Mouse (Mus musculus) liver, adult 2 months (tissue): ENCODE measurements around the gene Cx3cl1. TPM values are rescaled to one million over a fixed set of nuclear protein-coding genes. Genes with fewer than 3 reads are reported as not detected.

Experiments used
- DNase-seq: peaks from one replicate; pipeline ENCODE4 v3.0.0-alpha.2; 2011; ENCODE audit warnings: low read depth, low spot score; ENCODE audit errors: extremely low read depth
- H3K27ac ChIP-seq: fragments of 200-500 bp; replicated peaks from 2 replicates; pipeline ENCODE4 v1.5.1; 2012; ENCODE audit warnings: low read depth, mild to moderate bottlenecking, control low read depth, inconsistent platforms, low read length; ENCODE audit not compliant: insufficient read depth
- H3K27me3 ChIP-seq: fragments of 200-500 bp; 2 replicates; pipeline ENCODE4 v1.6.1; 2012; ENCODE audit warnings: mild to moderate bottlenecking, moderate library complexity, low read length, inconsistent platforms; ENCODE audit not compliant: control insufficient read depth, insufficient read depth
- H3K36me3 ChIP-seq: fragments of 200-500 bp; 2 replicates; pipeline ENCODE4 v1.6.1; 2012; ENCODE audit warnings: low read length, inconsistent platforms; ENCODE audit not compliant: control insufficient read depth, insufficient read depth
- H3K4me1 ChIP-seq: fragments of 200-500 bp; 2 replicates; pipeline ENCODE4 v1.6.1; 2011; ENCODE audit warnings: low read length; ENCODE audit not compliant: control insufficient read depth, insufficient read depth
- H3K4me3 ChIP-seq: fragments of 200-500 bp; 2 replicates; pipeline ENCODE4 v1.5.1; 2011; ENCODE audit warnings: low read depth, mild to moderate bottlenecking, control low read depth, low read length, moderate library complexity; ENCODE audit not compliant: insufficient read depth
- H3K79me2 ChIP-seq: fragments of 200-500 bp; 2 replicates; pipeline ENCODE4 v1.6.1; 2012; ENCODE audit warnings: inconsistent platforms, mild to moderate bottlenecking, low read length, moderate library complexity; ENCODE audit not compliant: control insufficient read depth, insufficient read depth
- H3K9ac ChIP-seq: fragments of 200-500 bp; 2 replicates; pipeline ENCODE4 v1.6.1; 2012; ENCODE audit warnings: low read depth, mild to moderate bottlenecking, control low read depth, inconsistent platforms, low read length
- CTCF ChIP-seq: fragments of 200-500 bp; IDR thresholded peaks from 2 replicates; pipeline ENCODE4 v1.5.1; 2011; ENCODE audit warnings: low read depth, low read length, control low read depth
- POLR2A ChIP-seq: fragments of 200-500 bp; IDR thresholded peaks from 2 replicates; pipeline ENCODE4 v1.6.1; 2011; ENCODE audit warnings: low read length, control low read depth; ENCODE audit not compliant: insufficient read depth; ENCODE audit errors: extremely low read depth
- WGBS: fragments of 180-500 bp; shearing (Covaris S2); methylation state at CpG from one replicate; pipeline ENCODE4 v1.1.7; 2018; 5-methylcytosine and 5-hydroxymethylcytosine counted together
- polyA plus RNA-seq: library from polyadenylated mRNA; depleted of rRNA; stranded (reverse); fragments of >200 nt; gene quantifications from 2 replicates; pipeline ENCODE4 v1.2.3, GENCODE M21; 2012
- total RNA-seq: library from RNA; depleted of rRNA; stranded (reverse); fragments of >200 nt; gene quantifications from 2 replicates; pipeline ENCODE4 v1.2.3, GENCODE M21; 2014

Cx3cl1 gene
- total and polyA plus RNA-seq, 2 experiments, result 0.55 to 1.1 TPM

DNA sequence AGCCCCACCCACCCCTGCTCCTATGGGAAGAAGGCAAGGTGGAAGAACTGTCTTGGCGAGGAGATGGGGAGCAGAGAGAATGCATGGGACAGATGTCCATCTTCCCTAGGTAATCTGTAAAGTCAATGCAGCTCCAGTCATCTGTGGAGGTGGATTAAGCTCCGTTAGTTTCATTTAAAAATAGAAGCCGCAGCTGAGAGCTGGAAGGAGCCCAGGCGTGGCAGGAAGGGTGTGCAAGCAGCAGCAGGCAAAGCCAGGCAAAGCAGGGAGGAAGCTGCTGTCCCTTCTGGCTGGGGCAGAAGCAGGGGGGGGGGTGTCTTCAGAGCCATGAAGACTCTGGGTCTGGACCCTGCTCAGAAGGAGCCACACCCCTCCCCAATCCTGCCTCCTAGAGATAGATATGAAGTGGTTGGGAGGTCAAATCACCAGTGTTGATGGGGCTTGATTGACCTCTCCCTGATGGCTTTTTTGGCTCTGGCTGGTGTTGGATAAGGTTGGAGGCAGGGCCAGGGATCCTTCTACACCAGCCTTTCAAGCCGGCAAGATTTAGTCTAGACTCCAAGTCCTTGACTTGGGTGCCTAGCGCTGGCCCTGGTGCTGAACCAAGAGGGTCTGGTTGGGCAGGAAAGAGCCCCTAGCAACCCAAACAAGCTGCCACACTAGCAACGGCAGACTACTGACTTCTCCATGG lies 28.6 kb downstream of the Cx3cl1 start:
- H3K4me3 ChIP-seq, result no peak overlapping the region
- no peaks in the 10 kb centered on the region for H3K79me2 ChIP-seq
- no peak overlapping the region for H3K9ac ChIP-seq
- no peak for DNase-seq
- no peak overlapping the region for H3K27ac ChIP-seq
- no peaks in the 10 kb centered on the region for H3K4me1 ChIP-seq
- H3K36me3 ChIP-seq, result no peaks in the 10 kb centered on the region
- no peak for TF ChIP-seq CTCF
- no peak for TF ChIP-seq POLR2A
- 68% methylated on average over 7 of the region's 7 CpGs for WGBS
- H3K27me3 ChIP-seq, result no peaks in the 10 kb centered on the region

GRCm38 (mm10) chr8:94801293-94802095 lies 29.7 kb downstream of the Cx3cl1 start:
- 47% methylated on average over 14 of the region's 14 CpGs for WGBS
- no peak for DNase-seq

GRCm38 (mm10) chr8:94802375-94802774 lies 30.6 kb downstream of the Cx3cl1 start:
- 52% methylated on average over 4 of the region's 4 CpGs for WGBS

More at GRCm38 (mm10) chr8:94801293-94802095, 29.7 kb downstream of the Cx3cl1 start:
- no peak overlapping the region for H3K27ac ChIP-seq
- H3K27me3 ChIP-seq, result no peaks in the 10 kb centered on the region
- no peaks in the 10 kb centered on the region for H3K79me2 ChIP-seq
- no peaks in the 10 kb centered on the region for H3K36me3 ChIP-seq
- H3K4me3 ChIP-seq, result no peak overlapping the region
- no peaks in the 10 kb centered on the region for H3K4me1 ChIP-seq
- H3K9ac ChIP-seq, result no peak overlapping the region
- 0 out of 2 replicates have a peak, but pooled peaks have one; percentile 17 for TF ChIP-seq CTCF
- TF ChIP-seq POLR2A, result no peak

DNA sequence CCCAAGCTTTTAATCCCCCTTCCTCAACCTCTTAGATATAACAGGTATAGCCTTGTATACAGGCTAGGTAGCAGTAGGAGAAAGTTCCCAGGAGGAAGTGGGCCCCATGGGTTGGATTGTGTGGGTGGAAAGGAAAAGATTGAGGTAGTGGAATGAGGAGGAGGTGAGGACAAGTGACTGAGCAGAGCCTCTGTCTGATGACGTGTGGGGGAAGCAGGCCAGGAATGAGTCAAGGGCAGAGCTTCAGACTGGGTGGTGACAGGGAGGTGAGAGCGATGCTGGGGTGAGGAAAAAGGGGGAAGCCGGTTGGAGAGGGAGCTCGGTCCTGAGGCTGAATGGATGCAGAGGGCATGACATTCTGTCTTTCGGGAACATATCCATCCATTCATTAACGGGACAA lies 31.7 kb downstream of the Cx3cl1 start:
- DNase-seq, result no peak
- H3K4me1 ChIP-seq, result no peaks in the 10 kb centered on the region
- TF ChIP-seq POLR2A, result no peak
- TF ChIP-seq CTCF, result no peak

More at GRCm38 (mm10) chr8:94802375-94802774, 30.6 kb downstream of the Cx3cl1 start:
- Histone ChIP-seq H3K36me3 (no peaks in the 10 kb centered on the region), H3K79me2 (no peaks in the 10 kb centered on the region), H3K9ac (no peak overlapping the region), H3K4me1 (no peaks in the 10 kb centered on the region), H3K27me3 (no peaks in the 10 kb centered on the region), H3K27ac (no peak overlapping the region), H3K4me3 (no peak overlapping the region)
- TF ChIP-seq POLR2A, result no peak
- TF ChIP-seq CTCF, result no peak
- no peak for DNase-seq

DNA sequence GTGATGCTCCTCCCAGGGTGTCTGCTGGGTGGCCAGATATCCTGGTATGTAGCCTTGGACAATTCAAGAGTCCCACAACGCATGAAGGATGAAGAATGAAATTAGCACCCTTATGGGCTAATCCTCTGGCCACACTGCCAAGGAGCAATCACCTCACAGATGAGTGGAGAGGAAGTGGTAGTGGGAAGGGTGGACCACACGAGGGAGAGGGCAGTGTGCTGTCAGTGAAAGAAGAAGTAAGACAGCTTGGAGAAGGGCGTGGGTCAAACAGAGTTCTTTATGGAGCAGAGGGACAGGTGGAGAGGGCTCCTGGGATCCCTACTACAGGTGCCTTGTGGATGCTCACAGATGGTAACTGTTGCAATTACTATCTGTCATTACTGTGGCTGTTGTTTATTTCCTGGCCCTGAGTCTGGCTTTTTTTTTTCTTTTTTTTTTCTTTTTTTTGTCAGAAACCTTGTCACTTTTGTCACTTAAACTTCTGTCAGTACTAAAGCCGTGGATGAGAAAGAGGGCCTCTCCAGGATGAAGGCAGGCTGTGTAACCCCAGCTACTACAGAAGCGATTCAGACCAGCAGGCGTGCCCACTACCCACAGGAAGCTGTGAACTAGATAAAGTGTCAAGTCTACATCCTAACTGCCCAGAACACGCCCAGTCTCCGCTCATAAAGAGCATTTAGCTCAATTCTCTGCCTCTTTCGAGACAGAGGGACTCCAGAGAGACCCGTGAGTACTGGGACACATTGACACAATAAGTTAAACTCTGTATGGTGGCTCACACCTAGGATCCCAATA lies 32.9 kb downstream of the Cx3cl1 start:
- Histone ChIP-seq H3K79me2 (no peaks in the 10 kb centered on the region), H3K4me3 (no peak overlapping the region), H3K4me1 (no peaks in the 10 kb centered on the region), H3K9ac (no peak overlapping the region), H3K36me3 (no peaks in the 10 kb centered on the region), H3K27me3 (no peaks in the 10 kb centered on the region), H3K27ac (no peak overlapping the region)
- no peak for DNase-seq
- TF ChIP-seq POLR2A (no peak), CTCF (no peak)
- 76% methylated on average over 10 of the region's 10 CpGs for WGBS

More for the DNA sequence above, 31.7 kb downstream of the Cx3cl1 start:
- 77% methylated on average over 6 of the region's 6 CpGs for WGBS
- Histone ChIP-seq H3K4me3 (no peak overlapping the region), H3K36me3 (no peaks in the 10 kb centered on the region), H3K27me3 (no peaks in the 10 kb centered on the region), H3K79me2 (no peaks in the 10 kb centered on the region), H3K27ac (no peak overlapping the region), H3K9ac (no peak overlapping the region)

DNA sequence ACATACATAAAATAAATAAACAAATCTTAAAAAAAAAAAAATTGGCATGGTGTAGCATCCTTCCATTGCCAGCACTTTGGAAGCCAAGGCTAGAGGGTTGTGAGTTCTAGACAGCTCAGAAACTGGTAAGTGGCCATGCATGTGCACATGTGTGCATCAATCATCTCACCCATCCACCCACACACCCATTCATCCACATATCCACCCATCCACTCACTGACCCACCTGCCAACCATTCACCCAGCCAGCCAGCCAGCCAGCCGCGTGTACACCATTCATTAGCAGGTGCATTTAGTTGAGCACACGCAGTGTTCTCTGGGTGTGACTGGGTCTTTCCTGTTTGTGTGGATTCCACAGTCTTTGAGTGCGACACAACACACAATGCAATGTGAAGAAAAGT lies 34.0 kb downstream of the Cx3cl1 start:
- no peaks in the 10 kb centered on the region for H3K79me2 ChIP-seq
- no peak overlapping the region for H3K27ac ChIP-seq
- TF ChIP-seq CTCF, result no peak
- no peak for TF ChIP-seq POLR2A
- no peak for DNase-seq
- no peaks in the 10 kb centered on the region for H3K27me3 ChIP-seq
- no peak overlapping the region for H3K4me3 ChIP-seq
- H3K36me3 ChIP-seq, result no peaks in the 10 kb centered on the region
- no peaks in the 10 kb centered on the region for H3K4me1 ChIP-seq
- WGBS, result 83% methylated on average over 4 of the region's 4 CpGs
- no peak overlapping the region for H3K9ac ChIP-seq
